Mouse (Mus musculus): ENCODE results near the gene Actrt3. TPM values are rescaled to one million over a fixed set of nuclear protein-coding genes. Genes with fewer than 3 reads are reported as not detected.
A peak's percentile ranks its signal among the peaks of the same experiment; 100 is the strongest.
"Not testable (repeated sequence)": the region's sequence is repeated elsewhere in the genome, so short reads cannot be mapped to it uniquely, and the experiment has no call there.

Actrt3 gene
- polyA plus RNA-seq, 1 experiment from 2014 or later: not detected

DNA sequence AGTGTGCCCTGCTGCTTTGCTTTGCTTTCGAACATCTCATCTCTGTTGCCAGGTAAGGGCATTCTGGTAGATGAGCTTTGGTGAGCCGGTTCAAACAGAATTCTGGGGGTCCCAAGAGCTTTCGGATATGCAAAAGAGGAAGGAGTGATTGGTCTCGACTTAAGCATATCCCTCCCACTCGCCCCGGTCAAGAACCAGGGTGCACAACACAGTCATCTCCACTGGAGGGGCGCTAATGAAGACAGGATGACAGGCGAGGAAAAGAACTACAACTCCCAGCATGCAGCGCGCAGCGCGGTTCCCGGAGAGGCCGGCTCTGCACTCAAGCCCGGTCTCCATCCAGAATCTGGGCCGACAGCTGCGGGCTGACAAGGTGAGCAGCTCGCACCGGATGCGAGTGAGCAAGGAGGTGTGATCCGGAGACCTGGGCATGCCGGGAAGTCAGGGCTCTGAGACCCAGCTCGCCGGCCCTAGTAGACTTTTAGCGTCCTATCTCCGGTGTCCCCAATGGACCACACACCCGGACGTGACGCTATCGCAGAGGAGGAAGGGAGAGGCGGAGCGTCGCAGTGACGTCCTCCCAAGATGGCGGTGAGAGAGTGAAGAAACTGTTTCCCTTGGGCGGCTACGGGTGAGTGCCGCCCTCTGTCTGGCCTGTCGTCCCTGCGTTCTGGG lies 2.5 kb upstream of the Actrt3 start, which contains the start of gene Mynn:
Mynn (plus strand) TSS at position 1 of the 675 bp plus-strand sequence.
- Histone ChIP-seq H3K9me3 (no peaks in the 10 kb centered on the region), H3K27ac (peak within 1 kb of the TSS; percentile 91), H3K36me3 (peaks cover 13% of the 10 kb centered on the region), H3K27me3 (replicated peaks) (peaks cover 4% of the 10 kb centered on the region; the same call in 1 of the 2 replicates), H3K9ac (peak within 1 kb of the TSS; percentile 83), H3K4me3 (peak within 1 kb of the TSS; percentile 89), H3K4me2 (replicated peaks) (peak within 1 kb of the TSS; percentile 78), H3K4me1 (peaks cover 16% of the 10 kb centered on the region)
- peak; percentile 95 for ATAC-seq (ENCODE audit: low FRiP score, low read depth)
- WGBS: under 1% methylated on average over 40 of the region's 40 CpGs

DNA sequence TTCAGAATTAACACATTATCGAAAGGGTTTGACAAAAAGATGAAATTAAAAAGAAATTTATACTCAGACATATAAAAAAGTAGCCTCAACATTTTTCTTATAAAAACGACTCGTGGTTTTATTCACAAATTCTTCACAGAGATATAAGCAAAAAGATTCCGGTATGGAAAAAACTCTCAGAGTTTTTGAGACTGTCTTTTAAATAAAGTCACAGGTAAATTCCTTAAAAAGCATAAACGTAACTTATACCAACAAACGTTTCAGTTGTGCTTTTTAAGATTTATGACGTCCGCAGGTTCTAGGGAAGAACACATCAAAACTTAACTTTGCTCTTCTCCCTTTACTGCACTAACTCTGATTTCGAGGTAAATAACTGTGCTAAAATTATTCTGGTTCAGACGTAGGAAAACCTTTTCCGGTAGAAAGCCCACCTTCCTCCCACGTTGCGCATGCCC lies 1.9 kb upstream of the Actrt3 start:
- Histone ChIP-seq H3K36me3 (peaks cover 10% of the 10 kb centered on the region), H3K4me1 (peaks cover 16% of the 10 kb centered on the region), H3K27ac (peak overlapping the region; percentile 91), H3K27me3 (replicated peaks) (peaks cover 4% of the 10 kb centered on the region; the same call in 1 of the 2 replicates), H3K4me3 (peak overlapping the region; percentile 89), H3K9ac (peak overlapping the region; percentile 83; the same call in 1 of the 2 replicates), H3K4me2 (replicated peaks) (peak overlapping the region; percentile 78), H3K9me3 (no peaks in the 10 kb centered on the region)
- 1% methylated on average over 13 of the region's 13 CpGs for WGBS
- ATAC-seq (ENCODE audit: low FRiP score, low read depth): no peak

DNA sequence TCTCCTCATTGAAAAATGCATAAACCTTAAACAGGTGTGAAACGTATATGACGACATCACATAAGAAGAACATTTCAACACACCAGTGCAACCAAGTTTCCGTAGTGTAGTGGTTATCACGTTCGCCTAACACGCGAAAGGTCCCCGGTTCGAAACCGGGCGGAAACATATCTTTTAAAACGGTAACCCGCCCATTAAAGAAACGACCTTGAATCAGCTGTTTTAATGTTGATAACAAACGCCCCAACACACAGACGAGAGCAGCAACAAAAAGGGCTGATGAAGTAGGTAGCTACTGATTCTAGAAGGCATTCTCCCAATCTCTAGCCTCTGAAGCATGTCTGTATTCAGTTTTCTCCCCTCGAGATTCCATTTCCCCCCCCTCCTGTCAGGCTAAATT lies 1.4 kb upstream of the Actrt3 start:
- Histone ChIP-seq H3K9me3 (no peaks in the 10 kb centered on the region), H3K4me3 (peak overlapping the region; percentile 46), H3K36me3 (peaks cover 8% of the 10 kb centered on the region), H3K27ac (no peak overlapping the region), H3K27me3 (replicated peaks) (peaks cover 4% of the 10 kb centered on the region; the same call in 1 of the 2 replicates), H3K9ac (no peak overlapping the region), H3K4me1 (peaks cover 16% of the 10 kb centered on the region), H3K4me2 (replicated peaks) (peak overlapping the region; percentile 78)
- under 1% methylated on average over 17 of the region's 17 CpGs for WGBS
- ATAC-seq (ENCODE audit: low FRiP score, low read depth): peak; percentile 15

DNA sequence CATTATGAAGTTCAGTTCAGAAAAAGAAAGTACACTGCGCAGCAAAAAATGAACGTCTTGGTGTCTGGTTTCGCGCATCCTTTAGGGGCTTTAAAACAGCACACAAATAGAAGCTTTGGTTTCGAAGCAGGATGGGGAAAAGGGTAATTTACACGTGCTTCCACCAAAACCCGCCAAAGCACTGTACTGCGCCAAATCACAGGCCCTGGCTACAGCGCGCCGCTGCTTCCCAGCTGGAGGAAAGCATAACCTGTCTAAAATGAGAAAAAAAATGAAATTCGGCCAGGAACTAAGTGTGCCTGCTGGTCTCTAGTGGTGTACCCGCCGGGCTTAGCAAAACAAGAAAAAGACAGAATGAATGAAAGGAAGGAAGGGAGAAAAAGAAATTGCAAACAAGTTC lies 978 bp upstream of the Actrt3 start:
- Histone ChIP-seq H3K27me3 (replicated peaks) (peaks cover 4% of the 10 kb centered on the region; the same call in 1 of the 2 replicates), H3K9me3 (no peaks in the 10 kb centered on the region), H3K4me3 (peak overlapping the region; percentile 46), H3K4me1 (peaks cover 16% of the 10 kb centered on the region), H3K27ac (no peak overlapping the region), H3K9ac (0 out of 2 replicates have a peak overlapping the region, but pooled peaks have one; percentile 29), H3K36me3 (peaks cover 7% of the 10 kb centered on the region), H3K4me2 (replicated peaks) (peak overlapping the region; percentile 78)
- WGBS: under 1% methylated on average over 14 of the region's 14 CpGs
- ATAC-seq (ENCODE audit: low FRiP score, low read depth): no peak

DNA sequence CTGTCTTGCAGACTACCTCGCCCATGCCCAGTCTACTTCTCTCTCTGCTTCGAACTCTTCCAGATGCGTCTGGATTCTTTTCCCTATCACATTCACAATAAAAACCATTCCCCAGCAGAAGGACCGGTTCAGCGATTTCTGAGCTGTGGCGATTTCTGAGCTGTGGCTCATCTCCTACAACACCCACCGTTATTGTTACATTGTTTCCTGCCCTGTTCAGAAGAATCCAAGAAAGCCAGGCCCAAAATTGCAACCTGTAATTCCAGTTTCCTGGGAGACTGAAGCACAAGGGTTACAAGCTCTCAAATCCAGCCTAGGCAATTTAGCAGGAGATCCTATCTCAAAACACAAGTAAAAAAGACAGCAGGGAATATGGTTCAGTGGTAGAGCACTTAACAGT lies 2.5 kb downstream of the Actrt3 start:
- H3K27me3 ChIP-seq (replicated peaks): peaks cover 4% of the 10 kb centered on the region; the same call in 1 of the 2 replicates
- peaks cover 8% of the 10 kb centered on the region for H3K4me1 ChIP-seq
- no peak for ATAC-seq (ENCODE audit: low FRiP score, low read depth)
- no peak overlapping the region for H3K4me2 ChIP-seq (replicated peaks)
- no peaks in the 10 kb centered on the region for H3K36me3 ChIP-seq
- H3K27ac ChIP-seq: no peak overlapping the region
- no peaks in the 10 kb centered on the region for H3K9me3 ChIP-seq
- H3K4me3 ChIP-seq: no peak overlapping the region
- WGBS: 85% methylated on average over 7 of the region's 7 CpGs
- no peak overlapping the region for H3K9ac ChIP-seq

DNA sequence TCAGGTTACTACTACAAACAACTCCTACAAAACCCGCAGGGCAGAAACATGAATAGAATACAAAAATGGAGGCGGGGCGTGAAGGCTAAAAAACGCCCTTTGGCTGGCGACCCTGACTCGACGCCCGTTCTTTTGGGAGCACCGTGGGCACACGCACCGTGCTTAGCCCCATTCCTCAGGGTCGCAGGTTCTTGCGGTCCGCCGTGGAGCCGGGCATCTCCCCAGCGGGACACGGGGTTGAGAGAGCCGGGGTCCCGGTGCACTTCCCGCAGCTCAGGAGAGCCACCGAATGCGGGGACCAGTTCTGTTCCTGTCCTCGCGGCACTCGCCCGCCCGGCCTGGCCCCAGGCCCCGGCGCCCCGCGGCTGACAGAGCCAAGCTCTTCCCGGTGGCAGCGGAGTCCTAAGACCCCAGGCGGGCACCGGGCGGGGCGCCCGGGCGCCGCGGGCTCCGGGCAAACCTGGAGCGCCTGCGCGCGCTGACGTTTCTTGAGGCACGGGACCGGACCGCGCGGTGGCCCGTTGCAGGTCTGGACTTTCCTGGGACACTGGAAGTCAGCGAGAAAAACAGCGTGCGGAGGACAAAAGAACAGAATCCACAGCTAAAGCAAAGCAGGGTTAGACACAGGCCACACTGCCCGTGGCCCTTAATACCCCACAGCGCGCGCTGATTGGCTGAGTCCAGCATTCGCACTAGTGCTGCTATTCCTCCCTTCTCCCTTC lies 4.5 kb downstream of the Actrt3 start:
- Histone ChIP-seq H3K36me3 (no peaks in the 10 kb centered on the region), H3K27ac (peak overlapping the region; percentile 53; the same call in 1 of the 2 replicates), H3K4me3 (peak overlapping the region; percentile 80), H3K9me3 (no peaks in the 10 kb centered on the region), H3K4me1 (peaks cover 8% of the 10 kb centered on the region), H3K27me3 (replicated peaks) (peaks cover 4% of the 10 kb centered on the region; the same call in 1 of the 2 replicates), H3K4me2 (replicated peaks) (peak overlapping the region; percentile 78), H3K9ac (peak overlapping the region; percentile 85)
- 1% methylated on average over 62 of the region's 62 CpGs for WGBS
- ATAC-seq (ENCODE audit: low FRiP score, low read depth): peak; percentile 80

DNA sequence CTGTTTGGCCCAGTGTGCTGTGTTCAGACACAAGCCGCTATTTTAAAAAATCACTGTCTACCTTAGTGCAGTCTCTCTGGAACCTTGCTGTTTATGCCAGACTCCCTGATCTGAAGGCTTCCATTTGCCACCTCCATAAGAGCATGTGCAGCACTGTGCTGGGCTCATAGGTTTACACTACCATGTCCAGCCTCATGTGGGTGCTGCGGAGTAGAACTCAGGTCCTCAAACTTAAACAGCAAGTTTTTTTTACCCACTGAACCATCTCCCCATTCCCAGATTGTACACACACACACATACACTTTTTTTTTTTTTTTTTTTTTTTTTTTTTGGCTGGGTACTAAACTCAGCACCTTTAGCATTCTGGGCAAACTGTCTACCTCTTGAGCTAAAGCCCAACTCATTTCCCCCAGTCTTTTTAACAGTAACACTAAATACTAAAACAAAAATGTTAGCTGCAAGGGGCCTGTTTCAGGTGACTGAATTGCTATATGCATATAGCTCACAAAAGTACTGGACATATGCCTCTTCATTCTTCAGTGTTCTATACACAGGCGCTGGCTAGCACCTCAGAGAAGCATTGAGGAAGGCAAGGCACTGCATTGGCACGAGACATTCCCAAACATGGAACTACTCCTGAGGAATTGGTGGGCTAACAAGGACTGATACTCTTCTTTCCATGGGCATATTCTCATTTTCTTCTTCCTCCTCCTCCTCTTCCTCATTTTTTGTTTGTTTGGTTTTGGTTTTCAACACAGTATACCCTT lies 5.8 kb downstream of the Actrt3 start:
- ATAC-seq (ENCODE audit: low FRiP score, low read depth): no peak
- Histone ChIP-seq H3K27ac (no peak overlapping the region), H3K27me3 (replicated peaks) (peaks cover 4% of the 10 kb centered on the region; the same call in 1 of the 2 replicates), H3K36me3 (no peaks in the 10 kb centered on the region), H3K4me1 (no peaks in the 10 kb centered on the region), H3K4me3 (no peak overlapping the region), H3K9ac (no peak overlapping the region), H3K4me2 (replicated peaks) (no peak overlapping the region), H3K9me3 (no peaks in the 10 kb centered on the region)
- WGBS: 80% methylated on average over 4 of the region's 4 CpGs

DNA sequence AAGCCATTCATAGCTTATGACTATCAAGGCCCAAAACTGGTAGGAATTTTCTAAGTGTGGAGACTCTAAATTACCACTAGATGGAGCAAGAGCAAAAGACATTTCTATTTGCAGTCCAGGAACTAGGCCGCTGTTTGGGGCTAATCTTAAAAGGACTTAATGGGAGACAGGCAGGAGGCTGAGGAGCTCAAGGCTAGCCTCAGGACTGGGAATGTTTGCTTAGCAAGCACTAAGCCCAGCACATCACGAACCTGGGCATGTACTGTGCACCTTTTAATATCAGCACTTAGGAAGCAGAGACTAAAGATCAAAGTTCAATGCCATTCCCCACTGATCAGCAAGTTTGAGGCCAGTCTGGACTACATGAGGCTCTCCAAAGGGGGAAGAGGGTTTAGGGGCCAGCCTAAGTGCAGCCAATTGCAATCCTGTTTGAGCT lies 7.3 kb downstream of the Actrt3 start:
- Histone ChIP-seq H3K27ac (no peak overlapping the region), H3K4me3 (no peak overlapping the region), H3K9me3 (no peaks in the 10 kb centered on the region), H3K4me2 (replicated peaks) (no peak overlapping the region), H3K4me1 (no peaks in the 10 kb centered on the region), H3K27me3 (replicated peaks) (no peaks in the 10 kb centered on the region), H3K36me3 (no peaks in the 10 kb centered on the region), H3K9ac (no peak overlapping the region)
- WGBS: 1% methylated on average over 2 of the region's 2 CpGs
- peak; percentile 30; the same call in 1 of the 2 replicates for ATAC-seq (ENCODE audit: low FRiP score, low read depth)

DNA sequence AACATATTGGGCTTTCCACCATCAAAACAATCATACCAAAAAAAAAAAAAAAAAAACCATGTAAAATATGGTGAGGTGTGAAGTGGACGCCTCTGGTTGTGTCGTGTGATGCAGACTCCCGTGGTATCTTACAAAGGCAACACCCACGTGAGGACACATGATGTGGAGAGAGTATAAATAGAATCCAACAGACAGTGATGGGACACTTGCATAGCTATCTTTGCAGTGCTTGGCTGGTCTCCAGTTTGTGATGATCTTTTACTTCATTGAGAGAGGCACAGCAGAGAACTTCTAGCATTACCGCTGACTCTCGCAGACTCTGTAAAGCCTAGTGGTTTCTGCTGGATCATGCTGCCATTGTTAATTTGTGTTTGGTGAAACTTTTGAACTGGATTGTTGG lies 10.9 kb downstream of the Actrt3 start:
- ATAC-seq (ENCODE audit: low FRiP score, low read depth): no peak
- no peak overlapping the region for H3K9ac ChIP-seq
- no peaks in the 10 kb centered on the region for H3K36me3 ChIP-seq
- H3K4me2 ChIP-seq (replicated peaks): no peak overlapping the region
- no peak overlapping the region for H3K27ac ChIP-seq
- no peak overlapping the region for H3K4me3 ChIP-seq
- WGBS: 88% methylated on average over 6 of the region's 6 CpGs
- no peaks in the 10 kb centered on the region for H3K27me3 ChIP-seq (replicated peaks)
- no peaks in the 10 kb centered on the region for H3K4me1 ChIP-seq
- H3K9me3 ChIP-seq: no peaks in the 10 kb centered on the region

DNA sequence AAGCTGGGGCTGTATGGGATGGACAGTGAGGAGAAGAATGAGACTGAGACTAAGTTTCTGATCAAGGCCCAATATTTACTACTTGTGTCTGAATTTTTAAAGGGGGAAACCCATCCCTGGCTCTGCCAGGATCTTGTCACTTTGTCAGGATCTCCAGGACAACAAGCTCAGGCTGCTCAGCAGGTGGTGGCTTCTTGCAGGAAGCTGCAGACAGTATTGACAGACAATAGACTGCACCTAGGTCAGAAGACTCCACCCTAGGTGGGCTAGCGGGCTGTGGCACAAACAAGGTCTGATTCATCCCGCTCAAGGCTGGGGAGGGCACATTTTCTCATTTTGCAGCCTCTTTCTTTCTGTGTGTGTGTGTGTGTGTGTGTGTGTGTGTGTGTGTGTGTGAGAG lies 26.2 kb downstream of the Actrt3 start:
- Histone ChIP-seq H3K9ac (no peak overlapping the region), H3K4me1 (no peaks in the 10 kb centered on the region), H3K4me2 (replicated peaks) (no peak overlapping the region), H3K27ac (no peak overlapping the region), H3K36me3 (no peaks in the 10 kb centered on the region), H3K4me3 (no peak overlapping the region), H3K9me3 (no peaks in the 10 kb centered on the region), H3K27me3 (replicated peaks) (no peaks in the 10 kb centered on the region)
- no peak for ATAC-seq (ENCODE audit: low FRiP score, low read depth)
- WGBS: 11% methylated on average over 2 of the region's 2 CpGs

DNA sequence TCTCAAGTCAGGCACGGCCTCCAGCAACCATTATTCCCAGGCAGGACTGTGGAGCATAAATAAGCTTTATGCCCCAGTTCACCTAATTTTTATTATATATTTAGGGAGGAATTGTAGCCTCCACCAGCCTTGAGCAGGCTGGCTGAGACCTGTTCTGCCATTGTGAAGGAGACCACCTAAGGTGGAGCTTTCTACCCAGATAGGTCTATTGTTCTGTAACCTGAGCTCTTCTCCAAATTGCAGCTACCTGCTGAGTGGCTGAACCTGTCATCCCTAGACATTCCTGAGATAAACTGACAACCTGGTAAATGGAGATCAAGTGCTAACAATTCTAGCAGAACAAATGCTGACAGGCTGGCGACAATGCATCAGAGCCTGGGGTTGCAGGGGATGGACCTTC lies 33.4 kb downstream of the Actrt3 start:
- not testable (repeated sequence) for H3K36me3 ChIP-seq; ATAC-seq (ENCODE audit: low FRiP score, low read depth); H3K27ac ChIP-seq; H3K9ac ChIP-seq; H3K4me1 ChIP-seq; H3K27me3 ChIP-seq (replicated peaks); H3K4me2 ChIP-seq (replicated peaks); H3K9me3 ChIP-seq; H3K4me3 ChIP-seq
- WGBS: 50% methylated on average over 1 of the region's 2 CpGs

Data from neural tube, embryonic 12.5 days (tissue).